In genomic region chr6:34748566-34748965, GRCm38 (mm10) we compare ENCODE assay signal across 26 mouse cellular contexts. TPM values are rescaled to one million over a fixed set of nuclear protein-coding genes. Genes with fewer than 3 reads are reported as not detected.
DNase-seq lines count a peak whose midpoint lies in the region; ATAC-seq lines count a peak whose summit lies in the region.
"Had no signal": no experiment of that assay in that cellular context is flagged by ENCODE, and none has a peak within 500 bp of the region (broad histone marks: within the 10 kb centered on the region; RNA-seq: fewer than 3 reads in every experiment).

No protein-coding gene starts in this region.

- no peaks in the 10 kb centered on the region for H3K9me3 ChIP-seq in embryonic facial prominence, embryonic 11.5 days (replicated peaks; ENCODE audit: control insufficient read depth, low read length)
- no peaks in the 10 kb centered on the region for H3K9me3 ChIP-seq in embryonic facial prominence, embryonic 10.5 days
- no peaks in the 10 kb centered on the region for H3K9me3 ChIP-seq in liver, embryonic 11.5 days (ENCODE audit: control insufficient read depth, low read length)
- H3K9me3 ChIP-seq: forebrain, embryonic 15.5 days; heart, embryonic 10.5 days; heart, embryonic 13.5 days had no signal

- H3K4me3 ChIP-seq in embryonic facial prominence, embryonic 11.5 days (ENCODE audit: low read depth, low read length) = no peak overlapping the region
- H3K4me3 ChIP-seq in embryonic facial prominence, embryonic 10.5 days = no peak overlapping the region
- H3K4me3 ChIP-seq in liver, embryonic 11.5 days (ENCODE audit: low read depth, low read length) = no peak overlapping the region
- H3K4me3 ChIP-seq: forebrain, embryonic 15.5 days; gastrocnemius, adult 2 months; heart, embryonic 10.5 days; heart, embryonic 13.5 days had no signal

- DNase-seq in embryonic facial prominence, embryonic 11.5 days (ENCODE audit: low spot score) = peak; percentile 61
- no peak for DNase-seq in embryonic facial prominence, embryonic 10.5 days (ENCODE audit: low spot score)
- peak; percentile 20 for DNase-seq in liver, embryonic 11.5 days (ENCODE audit: low spot score)
- DNase-seq in liver = no peak
- peak; percentile 23 for DNase-seq in forelimb bud, embryonic 11.5 days (ENCODE audit: low read depth, low spot score)
- DNase-seq in kidney, postnatal 25 days = no peak
- no peak for DNase-seq in layer of hippocampus, postnatal 10 days (ENCODE audit: low spot score in 2 of 2)
- DNase-seq: adrenal gland, adult 8-10 months; adrenal gland, postnatal 25 days; cerebellum, adult 11-12 months; cerebellum, adult 8-10 months; cerebellum, postnatal 10 days; cerebellum, postnatal 36 days; gastrocnemius, adult 2 months; gastrocnemius, postnatal 14 days; heart, adult 18-20 months; heart, postnatal 14 days; heart, postnatal 4 days had no signal

- no peaks in the 10 kb centered on the region for H3K27me3 ChIP-seq in embryonic facial prominence, embryonic 11.5 days (ENCODE audit: control insufficient read depth, insufficient read depth, low read length)
- H3K27me3 ChIP-seq in embryonic facial prominence, embryonic 10.5 days (replicated peaks; ENCODE audit: low read depth, poor library complexity, severe bottlenecking) = no peaks in the 10 kb centered on the region
- no peaks in the 10 kb centered on the region for H3K27me3 ChIP-seq in liver, embryonic 11.5 days (replicated peaks; ENCODE audit: control insufficient read depth, insufficient read depth, low read length)
- H3K27me3 ChIP-seq: forebrain, embryonic 15.5 days; heart, embryonic 13.5 days had no signal

- H3K4me1 ChIP-seq in embryonic facial prominence, embryonic 11.5 days (ENCODE audit: control insufficient read depth, insufficient read depth, low read length) = no peaks in the 10 kb centered on the region
- peaks cover 13% of the 10 kb centered on the region; the same call in 1 of the 2 replicates for H3K4me1 ChIP-seq in embryonic facial prominence, embryonic 10.5 days
- no peaks in the 10 kb centered on the region for H3K4me1 ChIP-seq in liver, embryonic 11.5 days (replicated peaks; ENCODE audit: control insufficient read depth, insufficient read depth, low read length)
- H3K4me1 ChIP-seq: forebrain, embryonic 15.5 days had no signal

- 63% methylated on average over 11 of the region's 11 CpGs for WGBS in embryonic facial prominence, embryonic 11.5 days
- 78% methylated on average over 11 of the region's 11 CpGs for WGBS in embryonic facial prominence, embryonic 10.5 days
- 82% methylated on average over 11 of the region's 11 CpGs for WGBS in liver, embryonic 11.5 days

- H3K27ac ChIP-seq in embryonic facial prominence, embryonic 11.5 days (replicated peaks; ENCODE audit: low read depth, low read length) = no peak overlapping the region
- no peak overlapping the region for H3K27ac ChIP-seq in embryonic facial prominence, embryonic 10.5 days (replicated peaks)
- no peak overlapping the region for H3K27ac ChIP-seq in liver, embryonic 11.5 days (ENCODE audit: low read depth, low read length)
- H3K27ac ChIP-seq: forebrain, embryonic 15.5 days; heart, embryonic 10.5 days; heart, embryonic 13.5 days; hindbrain, embryonic 14.5 days had no signal

- no peak for ATAC-seq in embryonic facial prominence, embryonic 11.5 days (replicated peaks; ENCODE audit: insufficient number of reproducible peaks, low FRiP score, low TSS enrichment, low read depth)
- ATAC-seq in liver, embryonic 11.5 days (replicated peaks; ENCODE audit: low FRiP score) = no peak
- ATAC-seq: activated CD4-positive, CD25-positive, alpha-beta regulatory T cell, adult 4 months; CD4-positive, CD25-positive, alpha-beta regulatory T cell, adult 4 months; forebrain, embryonic 15.5 days; intestine, postnatal 0 days had no signal

- no peak overlapping the region for H3K9ac ChIP-seq in embryonic facial prominence, embryonic 11.5 days (replicated peaks; ENCODE audit: low read length)
- H3K9ac ChIP-seq in liver, embryonic 11.5 days (ENCODE audit: low read depth, low read length) = no peak overlapping the region
- H3K9ac ChIP-seq: forebrain, embryonic 15.5 days; heart, embryonic 13.5 days; hindbrain, embryonic 14.5 days had no signal

- H3K36me3 ChIP-seq in embryonic facial prominence, embryonic 11.5 days (replicated peaks; ENCODE audit: control insufficient read depth, insufficient read depth, low read depth, low read length) = peaks cover 2% of the 10 kb centered on the region
- peaks cover 79% of the 10 kb centered on the region for H3K36me3 ChIP-seq in embryonic facial prominence, embryonic 10.5 days (replicated peaks)
- H3K36me3 ChIP-seq in liver, embryonic 11.5 days (ENCODE audit: control insufficient read depth, insufficient read depth, low read length) = no peaks in the 10 kb centered on the region; the same call in 1 of the 2 replicates
- H3K36me3 ChIP-seq: forebrain, embryonic 15.5 days had no signal

- no peak overlapping the region for H3K4me2 ChIP-seq in embryonic facial prominence, embryonic 11.5 days (ENCODE audit: low read depth, low read length)
- no peak overlapping the region for H3K4me2 ChIP-seq in liver, embryonic 11.5 days
- H3K4me2 ChIP-seq: forebrain, embryonic 15.5 days; heart, embryonic 13.5 days; hindbrain, embryonic 14.5 days had no signal

RNA-seq across cellular contexts. Expression of gene Agbl3, which starts 31.7 kb away (rescaled TPM):
- polyA plus RNA-seq in embryonic facial prominence, embryonic 11.5 days (2014; fragmentation: Nextera tagmentation; extraction: Ambion mirVana) = 5.2 and 7.2 TPM in 2 replicates
- 2.8 and 3.3 TPM in 2 replicates for polyA plus RNA-seq in embryonic facial prominence, embryonic 10.5 days (2016; fragmentation: Nextera tagmentation; extraction: Ambion mirVana)
- 4.4 and 4.5 TPM in 2 replicates for polyA plus RNA-seq in liver, embryonic 11.5 days (2014; fragmentation: Nextera tagmentation; extraction: Ambion mirVana)
- 10 to 100 TPM; 19.2 to 21.2 TPM for total RNA-seq in layer of hippocampus, postnatal 10 days (2021)
- total RNA-seq: MEL had no signal

Comparison
In these comparisons a context has a peak if more than half of its experiments do, and no peak if none do; other contexts are left out.
1. DNase-seq: peak in embryonic facial prominence, embryonic 11.5 days (single experiment), liver, embryonic 11.5 days (single experiment) and forelimb bud, embryonic 11.5 days (single experiment); none in embryonic facial prominence, embryonic 10.5 days (single experiment), liver (single experiment), kidney, postnatal 25 days (0 of 2) and layer of hippocampus, postnatal 10 days (0 of 2).